Mouse (Mus musculus) MEL-GATA-1-ER (cell line): ENCODE results near the gene Plk2.
A peak's percentile ranks its signal among the peaks of the same experiment; 100 is the strongest.

Source experiments
- DNase-seq: peaks from one replicate; pipeline ENCODE4 v3.0.0-alpha.2; 2012; ENCODE audit warnings: low read depth; ENCODE audit errors: extremely low read depth

Plk2 gene

GRCm38 (mm10) chr13:110394291-110395178, at the start of gene Plk2:
Plk2 (plus strand) TSS chr13:110395046.
- no peak for DNase-seq

- DNase-seq: no peak
These were observed 48.1 kb upstream of the Plk2 start for GRCm38 (mm10) chr13:110346707-110347106.

- DNase-seq: no peak
These were observed 43.8 kb upstream of the Plk2 start for GRCm38 (mm10) chr13:110351051-110351450.

- peak; percentile 71 for DNase-seq
These were observed 37.9 kb upstream of the Plk2 start, which contains the start of gene Gapt for GRCm38 (mm10) chr13:110356941-110357340. Gapt (minus strand) TSS chr13:110357199.

- no peak for DNase-seq
These were observed 31.1 kb upstream of the Plk2 start for GRCm38 (mm10) chr13:110363722-110364121.

GRCm38 (mm10) chr13:110366477-110366876, 28.4 kb upstream of the Plk2 start:
- DNase-seq: peak; percentile 33

GRCm38 (mm10) chr13:110367961-110368555, 26.8 kb upstream of the Plk2 start:
- DNase-seq: no peak

- DNase-seq: peak; percentile 33
These were observed 26.2 kb upstream of the Plk2 start for GRCm38 (mm10) chr13:110368556-110369040.

- DNase-seq: no peak
These were observed 25.2 kb upstream of the Plk2 start for GRCm38 (mm10) chr13:110369673-110370072.

- DNase-seq: no peak
These were observed 12.4 kb upstream of the Plk2 start for GRCm38 (mm10) chr13:110382447-110382901.

- DNase-seq: peak; percentile 91
These were observed 10.3 kb upstream of the Plk2 start for GRCm38 (mm10) chr13:110384514-110384913.

GRCm38 (mm10) chr13:110392210-110392609, 2.6 kb upstream of the Plk2 start:
- DNase-seq: peak; percentile 26

GRCm38 (mm10) chr13:110392631-110393030, 2.2 kb upstream of the Plk2 start:
- DNase-seq: no peak

- no peak for DNase-seq
These were observed 441 bp downstream of the Plk2 start for GRCm38 (mm10) chr13:110395179-110395794.

- DNase-seq: no peak
These were observed 1.3 kb downstream of the Plk2 start for GRCm38 (mm10) chr13:110395916-110396685.

GRCm38 (mm10) chr13:110397750-110398149, 2.9 kb downstream of the Plk2 start:
- DNase-seq: no peak

- no peak for DNase-seq
These were observed 3.8 kb downstream of the Plk2 start for GRCm38 (mm10) chr13:110398513-110399270.

- DNase-seq: no peak
These were observed 6.6 kb downstream of the Plk2 start for GRCm38 (mm10) chr13:110401443-110401842.

GRCm38 (mm10) chr13:110401877-110402276, 7.0 kb downstream of the Plk2 start:
- DNase-seq: no peak

- no peak for DNase-seq
These were observed 9.2 kb downstream of the Plk2 start for GRCm38 (mm10) chr13:110404059-110404458.
